Mouse (Mus musculus) erythroid progenitor cell, adult 5-6 weeks (primary cell): Measurements from ENCODE around the gene Lsm14b. TPM values are rescaled to one million over a fixed set of nuclear protein-coding genes. Genes with fewer than 3 reads are reported as not detected.

ENCODE experiments used
- ATAC-seq: replicated peaks from 2 replicates; pipeline ENCODE4 v1.8.0; 2016; ENCODE audit warnings: moderate number of reproducible peaks, mild to moderate bottlenecking, moderate TSS enrichment, inconsistent platforms; ENCODE audit not compliant: poor library complexity, low FRiP score, severe bottlenecking
- total RNA-seq, 2 experiments: library from RNA; stranded (forward) in 1 of 2; stranded (reverse) in 1 of 2; fragments of 150-400 nt in 1 of 2; fragments of 186-747, 209-891 nt in 1 of 2; gene quantifications; 2 replicates each; pipeline versions ENCODE4 v1.2.3 to v1.2.4; 2015 to 2017; ENCODE audit warnings: low replicate concordance in 2 of 2

Gene Lsm14b
- total RNA-seq, 2 experiments from 2014 or later, result 5.7 to 7.1 TPM

- no peak for ATAC-seq
These were observed 23.3 kb downstream of the Lsm14b start for GRCm38 (mm10) chr2:180047980-180048635.

- ATAC-seq, result peak; percentile 68
These were observed 26.2 kb downstream of the Lsm14b start for GRCm38 (mm10) chr2:180050986-180051385.

- ATAC-seq, result 0 out of 2 replicates have a peak, but pooled peaks have one; percentile 16
These were observed 27.4 kb downstream of the Lsm14b start for GRCm38 (mm10) chr2:180051986-180052733.

- ATAC-seq, result no peak
These were observed 28.2 kb downstream of the Lsm14b start for GRCm38 (mm10) chr2:180053001-180053400.

- no peak for ATAC-seq
These were observed 38.7 kb downstream of the Lsm14b start for GRCm38 (mm10) chr2:180063338-180064131.

- peak; percentile 19 for ATAC-seq
These were observed 45.1 kb downstream of the Lsm14b start for GRCm38 (mm10) chr2:180069770-180070480.

- peak; percentile 98 for ATAC-seq
These were observed 46.0 kb downstream of the Lsm14b start, which contains the start of gene Mtg2 for GRCm38 (mm10) chr2:180070481-180071453. Gene Mtg2 (plus strand): TSS chr2:180070588.

- no peak for ATAC-seq
These were observed 46.9 kb downstream of the Lsm14b start for GRCm38 (mm10) chr2:180071671-180072070.

GRCm38 (mm10) chr2:180072886-180073285 lies 48.1 kb downstream of the Lsm14b start:
- no peak for ATAC-seq

GRCm38 (mm10) chr2:180077622-180078021 lies 52.8 kb downstream of the Lsm14b start:
- ATAC-seq, result peak; percentile 22; the same call in 1 of the 2 replicates

- no peak for ATAC-seq
These were observed 55.9 kb downstream of the Lsm14b start for GRCm38 (mm10) chr2:180080680-180081079.

- ATAC-seq, result no peak
These were observed 58.3 kb downstream of the Lsm14b start for GRCm38 (mm10) chr2:180083063-180083462.

GRCm38 (mm10) chr2:180084565-180084964 lies 59.8 kb downstream of the Lsm14b start:
- no peak for ATAC-seq

Other genes with a start within 250 kb of the Lsm14b start
- gene Taf4, start 48.3 kb upstream of the Lsm14b start, total RNA-seq (2015; ENCODE audit: low replicate concordance), result 51.6 and 57.3 TPM in 2 replicates
- 84.2 and 117 TPM in 2 replicates for gene Taf4, start 48.3 kb upstream of the Lsm14b start, total RNA-seq (2017; ENCODE audit: low replicate concordance)
- 54.1 and 65.2 TPM in 2 replicates for gene Psma7, start 17.4 kb downstream of the Lsm14b start, total RNA-seq (2015; ENCODE audit: low replicate concordance)
- gene Psma7, start 17.4 kb downstream of the Lsm14b start, total RNA-seq (2017; ENCODE audit: low replicate concordance), result 69.1 and 112 TPM in 2 replicates
- gene Ss18l1, start 17.5 kb downstream of the Lsm14b start, total RNA-seq (2015; ENCODE audit: low replicate concordance), result 0.36 TPM in 1 of 2 replicates, not detected in the other
- gene Ss18l1, start 17.5 kb downstream of the Lsm14b start, total RNA-seq (2017; ENCODE audit: low replicate concordance), result 0.13 and 0.68 TPM in 2 replicates
- 1.3 TPM in 1 of 2 replicates, not detected in the other for gene Mtg2, start 45.6 kb downstream of the Lsm14b start, total RNA-seq (2015; ENCODE audit: low replicate concordance)
- gene Mtg2, start 45.6 kb downstream of the Lsm14b start, total RNA-seq (2017; ENCODE audit: low replicate concordance), result 2.6 and 4.9 TPM in 2 replicates
- not detected in 2 replicates for gene Hrh3, start 79.5 kb downstream of the Lsm14b start, total RNA-seq (2015; ENCODE audit: low replicate concordance)
- not detected in 2 replicates for gene Hrh3, start 79.5 kb downstream of the Lsm14b start, total RNA-seq (2017; ENCODE audit: low replicate concordance)
- 7.6 and 10.1 TPM in 2 replicates for gene Osbpl2, start 94.3 kb downstream of the Lsm14b start, total RNA-seq (2015; ENCODE audit: low replicate concordance)
- 14.4 and 16.3 TPM in 2 replicates for gene Osbpl2, start 94.3 kb downstream of the Lsm14b start, total RNA-seq (2017; ENCODE audit: low replicate concordance)
- gene Adrm1, start 146.5 kb downstream of the Lsm14b start, total RNA-seq (2015; ENCODE audit: low replicate concordance), result 47.6 and 66.7 TPM in 2 replicates
- 24.1 and 32.6 TPM in 2 replicates for gene Adrm1, start 146.5 kb downstream of the Lsm14b start, total RNA-seq (2017; ENCODE audit: low replicate concordance)
- gene Lama5, start 200.9 kb downstream of the Lsm14b start, total RNA-seq (2015; ENCODE audit: low replicate concordance), result under 0.01 and 0.42 TPM in 2 replicates
- gene Lama5, start 200.9 kb downstream of the Lsm14b start, total RNA-seq (2017; ENCODE audit: low replicate concordance), result 0.13 and 0.15 TPM in 2 replicates
- 412 and 611 TPM in 2 replicates for gene Rps21, start 232.4 kb downstream of the Lsm14b start, total RNA-seq (2015; ENCODE audit: low replicate concordance)
- gene Rps21, start 232.4 kb downstream of the Lsm14b start, total RNA-seq (2017; ENCODE audit: low replicate concordance), result 390 and 599 TPM in 2 replicates
- gene Cables2, start 248.5 kb downstream of the Lsm14b start, total RNA-seq (2015; ENCODE audit: low replicate concordance), result 8.8 and 9.4 TPM in 2 replicates
- 7.6 and 9.2 TPM in 2 replicates for gene Cables2, start 248.5 kb downstream of the Lsm14b start, total RNA-seq (2017; ENCODE audit: low replicate concordance)